Mouse (Mus musculus): ENCODE measurements around the gene Habp4. TPM values are rescaled to one million over a fixed set of nuclear protein-coding genes. Genes with fewer than 3 reads are reported as not detected.

Habp4 gene
- polyA plus RNA-seq, 1 experiment from 2014 or later = 19.0 TPM

DNA sequence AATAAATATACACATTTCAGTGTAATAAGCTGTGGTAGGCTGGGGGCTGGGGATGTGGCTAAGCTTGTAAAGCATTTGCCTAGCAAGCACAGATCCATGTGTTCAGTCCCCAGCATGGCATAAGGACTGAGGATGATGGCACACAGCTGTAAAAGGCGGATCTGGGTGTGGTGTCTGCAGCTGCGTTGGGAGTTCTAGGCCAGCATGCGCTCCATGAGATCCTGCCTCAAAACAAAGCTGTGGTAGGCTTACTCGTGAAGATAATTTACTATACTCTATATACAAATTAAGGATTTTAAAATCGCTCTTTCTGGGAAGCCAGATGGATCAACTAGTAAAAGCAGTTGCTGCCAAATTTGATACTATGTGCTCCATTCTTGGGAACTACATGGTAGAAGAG is 53.3 kb downstream of the Habp4 start:
- no peak overlapping the region for H3K27ac ChIP-seq (replicated peaks)
- H3K27me3 ChIP-seq (ENCODE audit: low read depth, poor library complexity, severe bottlenecking) = no peaks in the 10 kb centered on the region
- DNase-seq (ENCODE audit: low spot score) = no peak
- H3K4me3 ChIP-seq = no peak overlapping the region
- peaks cover 17% of the 10 kb centered on the region for H3K36me3 ChIP-seq
- WGBS = 93% methylated on average over 5 of the region's 5 CpGs
- H3K9me3 ChIP-seq (replicated peaks) = no peaks in the 10 kb centered on the region
- no peaks in the 10 kb centered on the region for H3K4me1 ChIP-seq

- no peak overlapping the region for H3K27ac ChIP-seq (replicated peaks)
- H3K4me1 ChIP-seq = peaks cover 4% of the 10 kb centered on the region
Measured at GRCm38 (mm10) chr13:64225738-64226137, 64.1 kb downstream of the Habp4 start.

GRCm38 (mm10) chr13:64226725-64227124 is 65.1 kb downstream of the Habp4 start:
- no peak overlapping the region for H3K4me3 ChIP-seq
- H3K27ac ChIP-seq (replicated peaks) = no peak overlapping the region
- no peaks in the 10 kb centered on the region for H3K9me3 ChIP-seq (replicated peaks)
- 96% methylated on average over 4 of the region's 4 CpGs for WGBS
- no peak for DNase-seq (ENCODE audit: low spot score)
- H3K4me1 ChIP-seq = peaks cover 4% of the 10 kb centered on the region
- H3K27me3 ChIP-seq (ENCODE audit: low read depth, poor library complexity, severe bottlenecking) = no peaks in the 10 kb centered on the region
- H3K36me3 ChIP-seq = no peaks in the 10 kb centered on the region

More at GRCm38 (mm10) chr13:64225738-64226137, 64.1 kb downstream of the Habp4 start:
- H3K9me3 ChIP-seq (replicated peaks) = no peaks in the 10 kb centered on the region
- H3K36me3 ChIP-seq = no peaks in the 10 kb centered on the region
- H3K27me3 ChIP-seq (ENCODE audit: low read depth, poor library complexity, severe bottlenecking) = no peaks in the 10 kb centered on the region
- 95% methylated on average over 3 of the region's 3 CpGs for WGBS
- H3K4me3 ChIP-seq = no peak overlapping the region
- DNase-seq (ENCODE audit: low spot score) = no peak

GRCm38 (mm10) chr13:64233139-64233538 is 71.5 kb downstream of the Habp4 start:
- no peaks in the 10 kb centered on the region for H3K27me3 ChIP-seq (ENCODE audit: low read depth, poor library complexity, severe bottlenecking)
- H3K9me3 ChIP-seq (replicated peaks) = no peaks in the 10 kb centered on the region
- H3K4me1 ChIP-seq = peaks cover 14% of the 10 kb centered on the region
- 91% methylated on average over 4 of the region's 4 CpGs for WGBS
- no peak overlapping the region for H3K4me3 ChIP-seq
- no peak overlapping the region for H3K27ac ChIP-seq (replicated peaks)
- no peak for DNase-seq (ENCODE audit: low spot score)
- no peaks in the 10 kb centered on the region for H3K36me3 ChIP-seq

DNA sequence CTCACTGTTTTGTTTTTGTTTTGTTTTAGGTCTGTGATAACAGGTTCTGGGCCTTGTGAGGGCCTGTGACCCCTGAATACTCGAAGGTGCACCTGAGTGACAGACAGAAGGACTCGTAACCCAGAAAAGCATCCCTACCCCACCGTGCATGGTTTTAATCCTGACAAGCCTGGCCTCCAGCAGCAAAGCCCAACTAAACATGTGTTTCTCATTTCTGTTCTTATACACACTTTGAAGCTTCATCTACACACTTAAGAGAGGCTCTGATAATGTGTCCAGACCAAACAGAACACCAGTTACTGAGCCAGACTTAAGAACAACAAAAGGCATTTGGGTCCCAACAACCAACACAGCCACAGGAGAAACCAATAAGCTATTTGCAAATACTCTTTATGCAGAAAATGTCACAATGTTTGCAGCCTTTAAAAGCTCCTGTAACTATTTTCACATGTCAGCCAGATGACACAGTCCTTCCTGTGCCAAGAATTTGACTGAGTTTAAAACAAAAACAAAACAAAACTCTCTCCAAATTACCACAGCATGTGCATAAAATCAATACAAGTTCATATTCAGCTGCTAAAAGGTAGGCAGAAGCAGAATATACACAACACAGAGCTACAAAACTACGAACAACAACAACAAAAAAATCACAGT is 73.6 kb downstream of the Habp4 start:
- Histone ChIP-seq H3K4me1 (peaks cover 13% of the 10 kb centered on the region), H3K27me3 (ENCODE audit: low read depth, poor library complexity, severe bottlenecking) (no peaks in the 10 kb centered on the region), H3K27ac (replicated peaks) (no peak overlapping the region), H3K4me3 (no peak overlapping the region), H3K9me3 (replicated peaks) (no peaks in the 10 kb centered on the region), H3K36me3 (no peaks in the 10 kb centered on the region)
- no peak for DNase-seq (ENCODE audit: low spot score)
- 68% methylated on average over 4 of the region's 4 CpGs for WGBS

DNA sequence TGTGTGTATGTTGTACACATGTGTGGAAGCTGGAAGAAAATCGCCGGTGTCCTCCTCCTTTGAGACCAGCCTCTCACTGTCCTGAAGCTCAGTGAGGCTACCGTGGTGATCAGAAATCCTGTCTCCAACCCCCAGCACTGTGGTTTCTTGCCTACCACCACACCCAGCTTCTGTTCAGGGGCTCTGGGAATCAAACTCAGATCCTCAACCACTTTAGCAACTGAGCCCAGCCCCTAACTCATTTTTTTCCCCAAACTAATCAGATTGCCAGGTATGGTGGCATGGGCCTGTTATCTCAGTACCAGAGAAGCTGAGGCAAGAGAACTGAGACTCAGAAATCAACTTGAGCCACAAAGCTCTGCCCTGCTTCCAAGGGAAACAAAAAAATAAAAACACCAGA is 74.2 kb downstream of the Habp4 start:
- peak overlapping the region; percentile 1; the same call in 1 of the 2 replicates for H3K27ac ChIP-seq (replicated peaks)
- H3K4me1 ChIP-seq = peaks cover 10% of the 10 kb centered on the region
- no peaks in the 10 kb centered on the region for H3K27me3 ChIP-seq (ENCODE audit: low read depth, poor library complexity, severe bottlenecking)
- no peak for DNase-seq (ENCODE audit: low spot score)
- H3K4me3 ChIP-seq = no peak overlapping the region
- H3K36me3 ChIP-seq = no peaks in the 10 kb centered on the region
- WGBS = 66% methylated on average over 3 of the region's 3 CpGs
- no peaks in the 10 kb centered on the region for H3K9me3 ChIP-seq (replicated peaks)

Other genes starting within 250 kb of the Habp4 start
- 0.36 TPM in 1 of 2 replicates, not detected in the other for gene Hsd17b3, start 72.6 kb upstream of the Habp4 start, polyA plus RNA-seq (2016; fragmentation: Nextera tagmentation; extraction: Ambion mirVana)
- 3.4 and 3.7 TPM in 2 replicates for gene Slc35d2, start 32.5 kb upstream of the Habp4 start, polyA plus RNA-seq (2016; fragmentation: Nextera tagmentation; extraction: Ambion mirVana)
- 18.9 and 21.0 TPM in 2 replicates for gene Zfp367, start 8.6 kb upstream of the Habp4 start, polyA plus RNA-seq (2016; fragmentation: Nextera tagmentation; extraction: Ambion mirVana)
- gene Cdc14b, start 113.5 kb downstream of the Habp4 start, polyA plus RNA-seq (2016; fragmentation: Nextera tagmentation; extraction: Ambion mirVana) = 9.5 and 12.6 TPM in 2 replicates
- gene Aaed1, start 150.9 kb downstream of the Habp4 start, polyA plus RNA-seq (2016; fragmentation: Nextera tagmentation; extraction: Ambion mirVana) = 22.9 and 25.3 TPM in 2 replicates
- 143 and 159 TPM in 2 replicates for gene Ctsl, start 209.1 kb downstream of the Habp4 start, polyA plus RNA-seq (2016; fragmentation: Nextera tagmentation; extraction: Ambion mirVana)

Measured in midbrain, embryonic 10.5 days (tissue).